10 mouse cellular contexts compared by ENCODE assay signal in genomic region chr19:43511621-43512620, GRCm38 (mm10). TPM values are rescaled to one million over a fixed set of nuclear protein-coding genes. Genes with fewer than 3 reads are reported as not detected.
DNase-seq lines count a peak whose midpoint lies in the region; ATAC-seq and TF ChIP-seq lines count a peak whose summit lies in the region.
"Had no signal": no experiment of that assay in that cellular context is flagged by ENCODE, and none has a peak within 500 bp of the region (broad histone marks: within the 10 kb centered on the region; RNA-seq: fewer than 3 reads in every experiment).

No protein-coding gene starts in this region.

- no peaks in the 10 kb centered on the region for H3K4me1 ChIP-seq in embryonic fibroblast, embryonic 13.5 days (ENCODE audit: control insufficient read depth, insufficient read depth, low read length)
- H3K4me1 ChIP-seq: neural tube, embryonic 13.5 days had no signal

- ATAC-seq in megakaryocyte progenitor cell, adult 5-6 weeks (replicated peaks; ENCODE audit: poor library complexity), result peak; percentile 50

- DNase-seq in layer of hippocampus, adult 9-11 months, result peak; percentile 49
- no peak for DNase-seq in layer of hippocampus, postnatal 25 days (ENCODE audit: extremely low spot score in 1 of 2, low spot score in 1 of 2)
- DNase-seq in adrenal gland, adult 8-10 months, result peak; percentile 39
- no peak for DNase-seq in ovary, postnatal 10 days (ENCODE audit: low spot score)
- DNase-seq in right cerebral cortex, postnatal 25 days, result no peak
- DNase-seq in cerebellum, adult 11 months, result no peak

- no peak for TF ChIP-seq POLR2A in embryonic fibroblast, embryonic 13.5 days (IDR thresholded peaks at IDR 0.05; ENCODE audit: low read depth, low read length)

- H3K27ac ChIP-seq in embryonic fibroblast, embryonic 13.5 days (ENCODE audit: insufficient read depth, low read length), result peak overlapping the region; percentile 54
- H3K27ac ChIP-seq: lung, embryonic 15.5 days; neural tube, embryonic 13.5 days had no signal

- TF ChIP-seq CTCF in embryonic fibroblast, embryonic 13.5 days (IDR thresholded peaks at IDR 0.05; ENCODE audit: borderline replicate concordance, insufficient read depth, low read length), result no peak

- no peak overlapping the region for H3K4me3 ChIP-seq in embryonic fibroblast, embryonic 13.5 days (ENCODE audit: insufficient read depth, low read length)
- H3K4me3 ChIP-seq: lung, embryonic 15.5 days; neural tube, embryonic 13.5 days had no signal

RNA-seq across cellular contexts. Expression of gene Got1, which starts 12.5 kb away (rescaled TPM):
- 100 to 1,000 TPM; 310 to 324 TPM for total RNA-seq in layer of hippocampus, postnatal 25 days (2021)
- 100 to 1,000 TPM; 106 to 317 (median 154) TPM for total RNA-seq in adrenal gland, adult 8-10 months (2022)
- 48.1 and 56.5 TPM in 2 replicates for polyA plus RNA-seq in embryonic fibroblast, embryonic 13.5 days (2011; ENCODE audit: insufficient read length, low read depth, missing spikeins)
- total RNA-seq in megakaryocyte progenitor cell, adult 5-6 weeks (2015), result 21.0 and 21.3 TPM in 2 replicates
- 17.9 and 19.8 TPM in 2 replicates for total RNA-seq in megakaryocyte progenitor cell, adult 5-6 weeks (2017)

Comparison
In these comparisons a context has a peak if more than half of its experiments do, and no peak if none do; other contexts are left out.
1. DNase-seq: peak in layer of hippocampus, adult 9-11 months (single experiment) and adrenal gland, adult 8-10 months (single experiment); none in layer of hippocampus, postnatal 25 days (0 of 2), ovary, postnatal 10 days (single experiment), right cerebral cortex, postnatal 25 days (single experiment) and cerebellum, adult 11 months (single experiment).
2. RNA of gene Got1, which starts 12.5 kb away (total RNA-seq): 310 to 324 TPM in layer of hippocampus, postnatal 25 days and 106 to 317 TPM in adrenal gland, adult 8-10 months; 17.9 to 21.3 TPM in megakaryocyte progenitor cell, adult 5-6 weeks; every median in the first group is over 4 times any median in the second.